ENCODE assay signal across 8 mouse cellular contexts in the genomic region with DNA sequence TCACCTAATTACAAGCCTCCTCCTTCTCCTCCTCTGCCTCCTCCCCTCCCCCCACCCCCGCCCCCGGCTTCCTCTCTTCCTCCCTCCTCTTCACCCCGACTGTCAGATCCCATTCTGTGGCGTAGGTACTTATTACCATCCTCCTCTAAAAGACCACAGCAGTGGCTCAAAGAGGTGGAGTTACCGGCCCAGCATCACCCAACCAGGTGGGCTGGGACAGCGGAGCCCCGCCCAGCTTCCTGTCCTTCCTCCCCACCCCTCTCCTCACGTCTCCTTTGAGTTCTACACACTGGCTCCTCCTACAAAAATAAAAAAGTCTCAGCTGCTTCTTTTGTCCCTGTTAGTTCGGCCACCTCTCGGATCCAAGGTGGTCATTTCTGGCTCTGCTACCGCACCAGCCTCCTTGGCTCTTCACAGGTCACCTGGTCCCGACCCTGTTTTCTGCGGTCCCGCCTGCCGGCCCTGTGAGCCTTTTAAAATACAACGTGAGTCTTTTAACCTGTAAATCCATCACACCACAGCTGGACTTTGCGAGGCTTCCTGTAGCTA. TPM values are rescaled to one million over a fixed set of nuclear protein-coding genes. Genes with fewer than 3 reads are reported as not detected.
A peak's percentile ranks its signal among the peaks of the same experiment; 100 is the strongest.
DNase-seq lines count a peak whose midpoint lies in the region; ATAC-seq and TF ChIP-seq lines count a peak whose summit lies in the region.

No protein-coding gene starts in this region.

- H3K9me3 ChIP-seq in lung, embryonic 14.5 days (ENCODE audit: low read depth, low read length), result no peaks in the 10 kb centered on the region
- no peaks in the 10 kb centered on the region for H3K9me3 ChIP-seq in forebrain, embryonic 11.5 days (ENCODE audit: control insufficient read depth, low read length)
- H3K9me3 ChIP-seq in kidney, embryonic 16.5 days (ENCODE audit: low read length), result no peaks in the 10 kb centered on the region
- no peaks in the 10 kb centered on the region for H3K9me3 ChIP-seq in midbrain, embryonic 12.5 days

- H3K4me2 ChIP-seq in lung, embryonic 14.5 days, result peak overlapping the region; percentile 56
- peak overlapping the region; percentile 39; the same call in 1 of the 2 replicates for H3K4me2 ChIP-seq in forebrain, embryonic 11.5 days (ENCODE audit: low read depth, low read length, severe bottlenecking)
- H3K4me2 ChIP-seq in kidney, embryonic 16.5 days (replicated peaks; ENCODE audit: low read depth, low read length), result peak overlapping the region; percentile 55
- H3K4me2 ChIP-seq in midbrain, embryonic 12.5 days (replicated peaks), result peak overlapping the region; percentile 25; the same call in 1 of the 2 replicates

- peak overlapping the region; percentile 25 for H3K4me3 ChIP-seq in lung, embryonic 14.5 days (ENCODE audit: low read depth, low read length)
- H3K4me3 ChIP-seq in forebrain, embryonic 11.5 days (ENCODE audit: low read depth, low read length), result peak overlapping the region; percentile 14; the same call in 1 of the 2 replicates
- H3K4me3 ChIP-seq in kidney, embryonic 16.5 days (ENCODE audit: low read length), result peak overlapping the region; percentile 46
- 0 out of 2 replicates have a peak overlapping the region, but pooled peaks have one; percentile 7 for H3K4me3 ChIP-seq in midbrain, embryonic 12.5 days

- peak; percentile 42; the same call in 1 of the 2 replicates for ATAC-seq in lung, embryonic 14.5 days (ENCODE audit: insufficient read depth)
- no peak for ATAC-seq in forebrain, embryonic 11.5 days (replicated peaks; ENCODE audit: low FRiP score)
- ATAC-seq in kidney, embryonic 16.5 days (ENCODE audit: low FRiP score, low TSS enrichment), result peak; percentile 81
- ATAC-seq in midbrain, embryonic 12.5 days (ENCODE audit: low FRiP score, low read depth), result no peak
- no peak for ATAC-seq in erythroid progenitor cell, adult 5-6 weeks (replicated peaks; ENCODE audit: low FRiP score, poor library complexity, severe bottlenecking)

- no peaks in the 10 kb centered on the region for H3K36me3 ChIP-seq in lung, embryonic 14.5 days (ENCODE audit: insufficient read depth)
- H3K36me3 ChIP-seq in forebrain, embryonic 11.5 days (ENCODE audit: control insufficient read depth, insufficient read depth, low read length), result no peaks in the 10 kb centered on the region
- H3K36me3 ChIP-seq in kidney, embryonic 16.5 days (ENCODE audit: insufficient read depth, low read length), result no peaks in the 10 kb centered on the region
- no peaks in the 10 kb centered on the region for H3K36me3 ChIP-seq in midbrain, embryonic 12.5 days

- H3K4me1 ChIP-seq in lung, embryonic 14.5 days (ENCODE audit: insufficient read depth), result peaks cover 13% of the 10 kb centered on the region; the same call in 1 of the 2 replicates
- peaks cover 6% of the 10 kb centered on the region; the same call in 1 of the 2 replicates for H3K4me1 ChIP-seq in forebrain, embryonic 11.5 days (replicated peaks; ENCODE audit: control insufficient read depth, insufficient read depth, low read length)
- peaks cover 36% of the 10 kb centered on the region for H3K4me1 ChIP-seq in kidney, embryonic 16.5 days (ENCODE audit: insufficient read depth, low read length)
- H3K4me1 ChIP-seq in midbrain, embryonic 12.5 days, result peaks cover 43% of the 10 kb centered on the region

- WGBS in lung, embryonic 14.5 days, result 3% methylated on average over 17 of the region's 17 CpGs
- 9% methylated on average over 16 of the region's 17 CpGs for WGBS in forebrain, embryonic 11.5 days
- under 1% methylated on average over 14 of the region's 17 CpGs for WGBS in kidney, embryonic 16.5 days
- 9% methylated on average over 16 of the region's 17 CpGs for WGBS in midbrain, embryonic 12.5 days

- H3K9ac ChIP-seq in lung, embryonic 14.5 days, result peak overlapping the region; percentile 8; the same call in 1 of the 2 replicates
- H3K9ac ChIP-seq in forebrain, embryonic 11.5 days (ENCODE audit: low read length), result peak overlapping the region; percentile 8; the same call in 1 of the 2 replicates
- H3K9ac ChIP-seq in kidney, embryonic 16.5 days (replicated peaks; ENCODE audit: low read length), result peak overlapping the region; percentile 48
- no peak overlapping the region for H3K9ac ChIP-seq in midbrain, embryonic 12.5 days (replicated peaks)

- TF ChIP-seq CTCF in lung, embryonic 14.5 days (IDR thresholded peaks at IDR 0.05; ENCODE audit: low read depth), result no peak

- H3K27me3 ChIP-seq in lung, embryonic 14.5 days (ENCODE audit: insufficient read depth, low read length), result peaks cover 7% of the 10 kb centered on the region; the same call in 1 of the 2 replicates
- peaks cover 5% of the 10 kb centered on the region for H3K27me3 ChIP-seq in forebrain, embryonic 11.5 days (ENCODE audit: control insufficient read depth, insufficient read depth, low read length)
- peaks cover 7% of the 10 kb centered on the region; the same call in 1 of the 2 replicates for H3K27me3 ChIP-seq in kidney, embryonic 16.5 days (ENCODE audit: insufficient read depth, low read length)
- peaks cover 53% of the 10 kb centered on the region for H3K27me3 ChIP-seq in midbrain, embryonic 12.5 days

- no peak overlapping the region for H3K27ac ChIP-seq in lung, embryonic 14.5 days (ENCODE audit: low read depth)
- no peak overlapping the region for H3K27ac ChIP-seq in forebrain, embryonic 11.5 days (ENCODE audit: low read depth, low read length)
- peak overlapping the region; percentile 81 for H3K27ac ChIP-seq in kidney, embryonic 16.5 days (ENCODE audit: low read length)
- no peak overlapping the region for H3K27ac ChIP-seq in midbrain, embryonic 12.5 days (replicated peaks)

- DNase-seq in lung, embryonic 14.5 days, result peak; percentile 66
- DNase-seq in lung, postnatal 14 days, result no peak
- DNase-seq in forebrain, embryonic 11.5 days (ENCODE audit: low spot score), result no peak
- DNase-seq in cerebellum, adult 11 months, result no peak
- no peak for DNase-seq in retina, postnatal 1 day

RNA-seq across cellular contexts. Expression of gene Fndc5, which starts 6.0 kb away (rescaled TPM):
- 2.1 and 2.2 TPM in 2 replicates for polyA plus RNA-seq in lung, embryonic 14.5 days (2014; fragmentation: Nextera tagmentation; extraction: Ambion mirVana)
- polyA plus RNA-seq in forebrain, embryonic 11.5 days (2014; fragmentation: Nextera tagmentation; extraction: Ambion mirVana), result 0.63 and 1.4 TPM in 2 replicates
- 3.0 and 3.4 TPM in 2 replicates for polyA plus RNA-seq in kidney, embryonic 16.5 days (2015; fragmentation: Nextera tagmentation; extraction: Ambion mirVana)
- polyA plus RNA-seq in midbrain, embryonic 12.5 days (2016; fragmentation: Nextera tagmentation; extraction: Ambion mirVana), result 1.3 and 1.8 TPM in 2 replicates
- 0.72 TPM in 1 of 2 replicates, not detected in the other for total RNA-seq in erythroid progenitor cell, adult 5-6 weeks (2015; ENCODE audit: low replicate concordance)
- total RNA-seq in erythroid progenitor cell, adult 5-6 weeks (2017; ENCODE audit: low replicate concordance), result 0.38 and 0.39 TPM in 2 replicates

RNA-seq across cellular contexts. Expression of gene Hpca, which starts 9.0 kb away (rescaled TPM):
- polyA plus RNA-seq in lung, embryonic 14.5 days (2014; fragmentation: Nextera tagmentation; extraction: Ambion mirVana), result 0.92 and 1.7 TPM in 2 replicates
- 0.87 and 1.2 TPM in 2 replicates for polyA plus RNA-seq in forebrain, embryonic 11.5 days (2014; fragmentation: Nextera tagmentation; extraction: Ambion mirVana)
- 1.6 and 2.2 TPM in 2 replicates for polyA plus RNA-seq in kidney, embryonic 16.5 days (2015; fragmentation: Nextera tagmentation; extraction: Ambion mirVana)
- 3.6 and 4.0 TPM in 2 replicates for polyA plus RNA-seq in midbrain, embryonic 12.5 days (2016; fragmentation: Nextera tagmentation; extraction: Ambion mirVana)
- not detected in 2 replicates for total RNA-seq in erythroid progenitor cell, adult 5-6 weeks (2015; ENCODE audit: low replicate concordance)
- total RNA-seq in erythroid progenitor cell, adult 5-6 weeks (2017; ENCODE audit: low replicate concordance), result not detected in 2 replicates

RNA-seq across cellular contexts. Expression of gene Tmem54, which starts 25.5 kb away (rescaled TPM):
- polyA plus RNA-seq in lung, embryonic 14.5 days (2014; fragmentation: Nextera tagmentation; extraction: Ambion mirVana), result 11.9 and 13.1 TPM in 2 replicates
- 1.5 and 2.0 TPM in 2 replicates for polyA plus RNA-seq in forebrain, embryonic 11.5 days (2014; fragmentation: Nextera tagmentation; extraction: Ambion mirVana)
- 11.5 and 14.5 TPM in 2 replicates for polyA plus RNA-seq in kidney, embryonic 16.5 days (2015; fragmentation: Nextera tagmentation; extraction: Ambion mirVana)
- 0.51 and 0.63 TPM in 2 replicates for polyA plus RNA-seq in midbrain, embryonic 12.5 days (2016; fragmentation: Nextera tagmentation; extraction: Ambion mirVana)
- total RNA-seq in erythroid progenitor cell, adult 5-6 weeks (2015; ENCODE audit: low replicate concordance), result not detected in 2 replicates
- not detected in 2 replicates for total RNA-seq in erythroid progenitor cell, adult 5-6 weeks (2017; ENCODE audit: low replicate concordance)

RNA-seq across cellular contexts. Expression of gene S100pbp, which starts 58.7 kb away (rescaled TPM):
- polyA plus RNA-seq in lung, embryonic 14.5 days (2014; fragmentation: Nextera tagmentation; extraction: Ambion mirVana), result 17.3 and 18.1 TPM in 2 replicates
- 25.4 and 30.7 TPM in 2 replicates for polyA plus RNA-seq in forebrain, embryonic 11.5 days (2014; fragmentation: Nextera tagmentation; extraction: Ambion mirVana)
- polyA plus RNA-seq in kidney, embryonic 16.5 days (2015; fragmentation: Nextera tagmentation; extraction: Ambion mirVana), result 23.2 and 25.6 TPM in 2 replicates
- 28.4 and 31.3 TPM in 2 replicates for polyA plus RNA-seq in midbrain, embryonic 12.5 days (2016; fragmentation: Nextera tagmentation; extraction: Ambion mirVana)
- total RNA-seq in erythroid progenitor cell, adult 5-6 weeks (2015; ENCODE audit: low replicate concordance), result 6.8 and 29.8 TPM in 2 replicates
- total RNA-seq in erythroid progenitor cell, adult 5-6 weeks (2017; ENCODE audit: low replicate concordance), result 8.1 and 11.6 TPM in 2 replicates

RNA-seq across cellular contexts. Expression of gene Yars, which starts 58.7 kb away (rescaled TPM):
- polyA plus RNA-seq in lung, embryonic 14.5 days (2014; fragmentation: Nextera tagmentation; extraction: Ambion mirVana), result 84.4 and 92.2 TPM in 2 replicates
- polyA plus RNA-seq in forebrain, embryonic 11.5 days (2014; fragmentation: Nextera tagmentation; extraction: Ambion mirVana), result 113 and 118 TPM in 2 replicates
- polyA plus RNA-seq in kidney, embryonic 16.5 days (2015; fragmentation: Nextera tagmentation; extraction: Ambion mirVana), result 85.0 and 89.6 TPM in 2 replicates
- 104 and 108 TPM in 2 replicates for polyA plus RNA-seq in midbrain, embryonic 12.5 days (2016; fragmentation: Nextera tagmentation; extraction: Ambion mirVana)
- 21.0 and 29.9 TPM in 2 replicates for total RNA-seq in erythroid progenitor cell, adult 5-6 weeks (2015; ENCODE audit: low replicate concordance)
- total RNA-seq in erythroid progenitor cell, adult 5-6 weeks (2017; ENCODE audit: low replicate concordance), result 25.3 and 61.2 TPM in 2 replicates

Comparison
In these comparisons a context has a peak if more than half of its experiments do, and no peak if none do; other contexts are left out.
1. ATAC-seq: peak in lung, embryonic 14.5 days (single experiment) and kidney, embryonic 16.5 days (single experiment); none in forebrain, embryonic 11.5 days (single experiment), midbrain, embryonic 12.5 days (single experiment) and erythroid progenitor cell, adult 5-6 weeks (single experiment).
2. Peak in every context shown above with its lines, with median percentiles within 50 percentile points of each other: H3K4me2 ChIP-seq and H3K4me3 ChIP-seq.